Mouse (Mus musculus): Measurements from ENCODE around the gene Ddr2. TPM values are rescaled to one million over a fixed set of nuclear protein-coding genes. Genes with fewer than 3 reads are reported as not detected.

Gene Ddr2
- 1 to 10 TPM; 5.9 to 7.7 TPM for total RNA-seq (2021)

DNA sequence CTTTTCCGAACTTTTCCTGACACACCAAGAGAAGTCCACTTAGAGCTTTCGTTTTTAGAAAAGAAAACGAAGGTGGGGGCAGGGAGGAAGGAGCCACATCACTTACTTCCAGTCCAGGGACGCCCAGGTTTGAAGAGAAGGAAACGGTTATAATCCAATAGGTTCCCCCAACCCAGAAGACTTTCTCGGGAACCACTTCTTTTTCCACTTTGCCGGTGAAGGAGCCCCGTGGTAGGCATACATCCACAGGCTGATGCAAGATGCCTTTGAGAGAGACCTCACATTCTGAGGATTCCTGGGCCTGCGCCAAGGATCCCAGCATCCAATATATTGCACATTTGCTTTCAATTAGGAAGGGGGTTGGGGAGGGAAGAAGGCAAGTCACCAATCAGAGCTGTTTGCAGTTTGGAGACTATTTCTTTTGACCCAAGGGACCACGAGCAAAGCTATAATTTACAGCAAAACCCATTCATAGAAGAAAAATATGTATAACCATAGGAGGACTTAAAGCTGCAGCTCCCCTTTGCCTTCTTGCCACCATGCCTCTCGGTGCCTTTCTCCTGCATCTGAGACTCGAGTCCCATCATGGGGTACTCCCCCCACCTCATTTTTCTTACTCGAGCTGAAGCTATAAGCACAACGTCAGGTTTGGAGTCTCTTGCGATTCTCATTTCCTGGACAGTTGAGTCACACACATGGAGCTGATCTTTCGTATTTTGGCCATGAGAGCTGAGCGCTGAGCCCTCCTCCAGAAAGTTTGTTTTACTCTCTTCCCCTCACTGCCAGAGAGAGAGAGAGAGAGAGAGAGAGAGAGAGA lies at the start of gene Ddr2:
Ddr2 (minus strand) TSS at position 247 of the 817 bp plus-strand sequence.
- intact Hi-C loops (cut with DNase I), result no loop called here
- DNase-seq (ENCODE audit: extremely low spot score in 1 of 2, low spot score in 2 of 2), result peak in 1 of 2 experiments; percentile 80

DNA sequence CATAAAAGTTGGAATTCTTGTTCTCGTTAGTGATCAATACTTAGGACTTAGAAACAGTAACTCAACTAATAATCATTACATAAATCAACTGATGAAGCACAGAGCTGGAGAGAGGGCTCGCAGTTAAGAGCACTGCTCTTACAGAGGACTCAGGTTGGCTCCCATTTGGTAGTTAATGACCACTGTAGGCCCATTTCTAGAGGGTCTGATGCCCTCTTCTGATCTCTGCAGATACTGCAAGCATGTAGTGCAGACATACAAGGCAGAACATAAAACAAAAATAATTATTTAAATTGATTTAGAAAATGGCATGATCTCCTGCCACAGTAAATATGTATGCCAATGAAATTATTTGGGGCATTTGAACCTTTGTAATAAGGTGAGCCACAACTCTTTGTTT lies 49.1 kb upstream of the Ddr2 start:
- no peak for DNase-seq (ENCODE audit: extremely low spot score in 1 of 2, low spot score in 2 of 2)
- intact Hi-C loops (cut with DNase I), result no loop called here

DNA sequence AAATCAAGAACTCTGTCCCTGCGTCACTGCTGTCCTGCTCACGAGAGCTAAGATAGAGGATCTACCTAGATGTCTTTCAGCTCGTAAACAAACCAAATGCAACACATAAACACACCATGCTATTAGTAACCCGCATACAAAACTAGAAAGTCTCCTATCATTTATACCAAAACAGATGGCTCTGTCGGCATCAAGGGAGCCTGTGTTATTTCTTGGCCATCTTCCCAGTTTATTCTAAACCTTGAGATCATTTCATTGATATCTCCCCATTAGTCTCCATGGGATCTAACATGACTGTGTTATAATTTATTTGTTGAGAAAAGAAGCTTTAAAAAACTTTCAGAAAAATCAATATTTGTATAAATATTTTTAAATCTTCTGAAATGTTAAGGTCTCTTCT lies 45.2 kb upstream of the Ddr2 start:
- intact Hi-C loops (cut with DNase I), result no loop called here

GRCm38 (mm10) chr1:170155298-170155697 lies 44.7 kb upstream of the Ddr2 start:
- intact Hi-C loops (cut with DNase I), result no loop called here
- DNase-seq (ENCODE audit: extremely low spot score in 1 of 2, low spot score in 2 of 2), result no peak

More for the DNA sequence above, 45.2 kb upstream of the Ddr2 start:
- no peak for DNase-seq (ENCODE audit: extremely low spot score in 1 of 2, low spot score in 2 of 2)

GRCm38 (mm10) chr1:170153986-170154385 lies 43.4 kb upstream of the Ddr2 start:
- intact Hi-C loops (cut with DNase I), result no loop called here
- no peak for DNase-seq (ENCODE audit: extremely low spot score in 1 of 2, low spot score in 2 of 2)

DNA sequence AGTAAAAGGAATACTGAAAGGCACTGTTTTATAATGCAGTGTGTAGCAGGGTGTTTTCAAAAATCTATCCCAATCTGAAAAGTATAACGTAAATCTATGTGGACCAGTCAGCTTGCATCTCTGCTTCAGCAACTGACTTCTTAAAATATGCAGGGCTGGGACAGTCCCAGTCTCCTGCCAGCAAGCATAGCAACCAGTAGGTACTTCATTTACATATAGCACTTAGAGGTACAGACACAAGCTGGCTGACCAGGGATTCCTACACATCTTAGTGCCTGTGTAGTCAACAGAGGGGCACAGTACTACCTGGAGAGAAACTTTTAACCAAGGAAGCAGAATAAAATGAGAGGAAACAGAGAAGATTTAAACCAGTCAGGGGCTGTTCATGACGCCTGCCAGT lies 42.0 kb upstream of the Ddr2 start:
- intact Hi-C loops (cut with DNase I), result no loop called here
- DNase-seq (ENCODE audit: extremely low spot score in 1 of 2, low spot score in 2 of 2), result no peak

DNA sequence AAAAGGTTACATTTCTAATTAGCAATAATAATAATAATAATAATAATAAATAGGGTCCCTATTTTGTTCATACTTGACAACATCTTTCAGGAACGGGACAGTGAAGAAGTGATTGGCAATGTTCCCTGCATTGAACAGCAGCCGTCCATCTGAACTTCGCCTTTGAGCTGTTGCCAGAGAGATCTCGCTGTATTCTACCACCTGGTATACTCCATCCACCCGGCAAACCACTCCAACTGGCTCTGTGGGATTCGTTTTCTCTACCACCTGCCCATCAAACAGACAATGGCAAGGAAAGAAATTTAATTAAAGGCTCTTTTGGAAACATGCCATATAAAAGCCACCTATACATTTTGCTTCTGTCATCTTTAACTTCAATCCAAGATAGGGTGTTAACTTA lies 40.3 kb upstream of the Ddr2 start:
- intact Hi-C loops (cut with DNase I), result no loop called here
- DNase-seq (ENCODE audit: extremely low spot score in 1 of 2, low spot score in 2 of 2), result no peak

DNA sequence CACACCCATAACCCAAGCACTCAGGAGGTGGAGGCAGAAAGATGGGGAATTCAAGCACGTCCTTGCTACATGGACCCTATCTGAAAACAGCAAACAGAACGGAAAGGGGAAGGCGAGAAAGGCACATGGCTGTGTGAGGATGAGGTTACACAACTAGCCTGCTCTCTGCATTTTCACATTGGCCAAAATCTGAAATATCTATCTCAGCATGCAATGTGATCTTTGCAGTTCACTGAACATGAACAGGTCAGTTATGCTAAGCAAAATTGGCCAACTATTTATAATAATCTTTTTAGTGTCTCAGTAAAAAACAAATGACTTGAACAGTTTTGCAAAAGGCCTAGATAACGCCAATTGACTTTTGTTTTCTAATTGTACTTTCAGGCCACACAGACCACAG lies 39.2 kb upstream of the Ddr2 start:
- no peak for DNase-seq (ENCODE audit: extremely low spot score in 1 of 2, low spot score in 2 of 2)
- intact Hi-C loops (cut with DNase I), result no loop called here

DNA sequence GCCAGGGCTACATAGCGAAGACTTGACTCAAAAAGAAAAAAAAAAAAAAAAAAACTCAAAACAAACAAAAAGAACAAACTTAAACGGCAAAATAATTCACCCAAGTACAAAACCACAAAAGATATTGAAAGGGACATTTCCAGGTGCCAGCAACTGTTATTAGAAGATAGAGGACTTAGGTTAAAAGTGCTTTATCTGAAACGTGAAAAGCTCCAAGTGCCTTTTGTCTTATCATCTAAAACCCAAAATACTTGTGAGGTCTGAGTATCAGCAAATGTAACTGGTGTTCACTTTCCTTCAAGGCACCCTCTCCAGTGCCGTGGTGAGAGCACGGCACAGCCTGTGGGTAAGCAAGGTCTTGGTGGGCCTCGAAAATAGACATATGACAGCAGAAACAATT lies 38.0 kb upstream of the Ddr2 start:
- DNase-seq (ENCODE audit: extremely low spot score in 1 of 2, low spot score in 2 of 2), result no peak
- intact Hi-C loops (cut with DNase I), result no loop called here

- intact Hi-C loops (cut with DNase I), result no loop called here
- no peak for DNase-seq (ENCODE audit: extremely low spot score in 1 of 2, low spot score in 2 of 2)
These were observed 37.3 kb upstream of the Ddr2 start for GRCm38 (mm10) chr1:170147651-170148448.

DNA sequence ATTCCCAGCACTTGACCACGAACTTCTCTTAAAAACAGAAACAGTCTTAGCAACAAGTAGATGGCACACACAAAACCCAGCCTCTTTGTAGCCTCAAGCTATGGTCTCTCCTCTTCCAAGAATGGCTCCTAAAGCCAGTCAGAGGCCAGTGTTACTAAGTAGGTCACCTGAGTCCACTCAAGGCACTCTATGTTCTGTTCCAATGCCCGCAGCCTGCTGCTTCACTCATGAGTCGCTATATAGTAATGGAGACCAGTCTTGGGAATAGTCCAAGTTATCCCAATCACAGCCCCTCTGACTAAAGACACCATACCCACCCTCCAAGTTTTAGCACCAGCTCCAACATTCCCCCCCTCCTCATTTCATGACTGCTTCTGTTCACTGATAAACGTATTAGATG lies 35.0 kb upstream of the Ddr2 start:
- intact Hi-C loops (cut with DNase I), result no loop called here

GRCm38 (mm10) chr1:170142256-170142871 lies 31.8 kb upstream of the Ddr2 start:
- intact Hi-C loops (cut with DNase I), result no loop called here
- DNase-seq (ENCODE audit: extremely low spot score in 1 of 2, low spot score in 2 of 2), result no peak

More for the DNA sequence above, 35.0 kb upstream of the Ddr2 start:
- DNase-seq (ENCODE audit: extremely low spot score in 1 of 2, low spot score in 2 of 2), result no peak

DNA sequence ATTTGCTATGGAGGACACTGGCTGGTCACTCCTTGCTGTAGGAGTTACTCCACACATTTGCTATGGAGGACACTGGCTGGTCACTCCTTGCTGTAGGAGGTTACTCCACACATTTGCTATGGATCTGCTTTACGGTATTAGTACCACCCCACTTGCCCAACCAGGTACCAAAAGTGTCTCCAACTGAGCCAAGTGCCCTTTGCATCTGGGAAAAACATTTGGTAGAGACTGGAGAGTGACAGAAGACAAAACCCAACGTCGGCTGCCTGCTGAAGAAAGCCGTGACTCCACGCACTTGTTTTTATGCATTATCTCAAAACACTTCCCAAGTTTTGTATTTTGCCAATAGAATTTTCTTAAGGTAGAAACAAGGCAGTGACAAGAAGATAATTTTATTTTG lies 31.1 kb upstream of the Ddr2 start:
- intact Hi-C loops (cut with DNase I), result no loop called here

DNA sequence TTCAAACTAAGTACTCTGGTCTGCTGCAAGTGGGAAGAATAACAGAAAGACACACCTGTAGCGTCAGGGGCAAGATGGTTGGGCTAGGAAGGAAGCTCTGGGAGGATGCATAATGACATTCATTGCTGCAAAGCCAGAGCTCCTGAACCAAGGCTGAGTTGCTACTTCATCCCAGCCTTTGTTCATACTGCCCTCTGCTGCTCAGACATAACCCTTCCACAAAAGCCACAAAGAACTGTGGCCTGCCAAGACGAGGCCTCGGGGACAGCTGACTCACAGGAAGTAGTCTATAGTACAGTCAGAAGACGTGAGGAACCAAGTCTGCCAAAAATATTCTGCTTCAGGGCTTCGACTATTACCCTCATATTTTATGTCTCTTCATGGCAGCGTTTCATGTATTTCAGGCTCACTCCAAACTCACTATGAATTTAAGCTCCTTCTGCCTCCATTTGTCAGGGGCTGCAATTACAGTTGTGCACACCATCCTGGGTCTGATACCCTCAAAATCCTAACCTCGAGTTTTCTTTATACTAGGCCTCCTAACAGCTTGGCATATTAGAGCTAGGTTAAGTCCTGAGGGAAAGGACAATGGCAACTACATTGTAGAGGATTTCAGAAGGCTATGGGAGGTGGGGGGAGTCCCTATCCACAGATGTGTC lies 25.9 kb upstream of the Ddr2 start:
- intact Hi-C loops (cut with DNase I), result loop anchor here (5.0 to 10.0 kb wide), 2 partner anchors 169 to 602 kb away; partner anchors contain the start of genes Hsd17b7 and Nuf2
- peak; percentile 51 to 73 for DNase-seq (ENCODE audit: extremely low spot score in 1 of 2, low spot score in 2 of 2)

More for the DNA sequence above, 31.1 kb upstream of the Ddr2 start:
- DNase-seq (ENCODE audit: extremely low spot score in 1 of 2, low spot score in 2 of 2), result no peak

DNA sequence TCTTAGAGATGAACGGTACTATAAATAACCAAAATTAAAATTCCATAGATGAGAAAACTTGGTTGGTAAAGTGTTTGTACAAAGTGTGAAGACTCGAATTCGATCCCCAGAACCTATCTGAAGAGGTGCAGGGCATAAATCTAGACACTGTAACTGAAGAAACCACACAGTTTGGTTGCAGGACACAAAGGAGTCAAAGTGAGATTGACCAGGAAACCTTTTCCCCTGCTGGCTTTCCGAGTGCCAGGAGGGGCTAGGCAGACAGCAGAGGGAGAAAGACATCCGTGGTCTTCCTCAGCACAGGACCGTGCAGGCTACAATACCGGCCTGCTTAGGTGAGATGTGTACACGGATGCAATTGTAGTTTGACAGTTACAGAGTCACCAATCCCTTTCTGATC lies 23.7 kb upstream of the Ddr2 start:
- DNase-seq (ENCODE audit: extremely low spot score in 1 of 2, low spot score in 2 of 2), result no peak
- intact Hi-C loops (cut with DNase I), result loop anchor here (10.0 kb wide), 1 partner anchor 599 kb away; the partner anchor contains the start of gene Nuf2

- no peak for DNase-seq (ENCODE audit: extremely low spot score in 1 of 2, low spot score in 2 of 2)
- intact Hi-C loops (cut with DNase I), result loop anchor here (10.0 kb wide), 1 partner anchor 596 kb away; the partner anchor contains the start of gene Nuf2
These were observed 20.4 kb upstream of the Ddr2 start for GRCm38 (mm10) chr1:170130962-170131361.

DNA sequence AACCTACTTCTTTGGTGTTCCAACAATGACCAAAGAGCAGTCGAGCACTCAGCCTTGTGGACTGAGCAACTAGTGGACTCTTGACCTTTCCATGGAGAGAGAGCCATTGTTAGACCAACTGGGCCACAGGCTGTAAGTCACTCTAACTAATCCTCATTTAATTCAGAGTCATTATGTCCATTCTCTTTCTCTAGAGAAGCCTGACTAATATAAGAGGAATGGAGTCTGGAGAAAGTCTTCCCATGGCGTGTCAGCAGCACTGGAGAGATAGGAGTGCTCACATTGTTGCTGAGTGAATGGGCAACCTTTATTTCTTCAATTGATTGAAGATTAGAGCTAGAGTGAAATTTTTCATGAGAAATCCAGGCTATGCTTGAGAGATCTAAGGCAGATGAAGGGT lies 14.1 kb upstream of the Ddr2 start:
- intact Hi-C loops (cut with DNase I), result no loop called here
- DNase-seq (ENCODE audit: extremely low spot score in 1 of 2, low spot score in 2 of 2), result no peak

DNA sequence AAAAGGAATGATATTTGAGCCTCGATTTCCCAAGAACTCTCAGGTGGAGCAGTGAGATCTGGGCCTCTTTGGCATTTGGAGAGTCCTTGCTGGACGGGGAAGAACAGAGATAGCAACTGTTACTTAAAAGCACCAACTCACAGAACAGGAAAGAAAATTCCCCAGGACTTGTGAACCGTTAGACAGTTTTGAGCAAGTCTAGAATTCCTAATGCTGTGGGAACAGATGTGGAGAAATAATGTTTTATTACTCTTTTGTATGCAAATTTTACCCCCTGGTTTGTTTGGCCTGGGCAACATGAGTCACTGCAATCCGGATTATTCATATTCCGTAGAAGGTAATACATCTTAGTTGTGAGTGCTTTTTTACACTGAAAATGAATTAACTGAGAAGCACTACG lies 3.1 kb upstream of the Ddr2 start:
- intact Hi-C loops (cut with DNase I), result no loop called here
- DNase-seq (ENCODE audit: extremely low spot score in 1 of 2, low spot score in 2 of 2), result no peak

DNA sequence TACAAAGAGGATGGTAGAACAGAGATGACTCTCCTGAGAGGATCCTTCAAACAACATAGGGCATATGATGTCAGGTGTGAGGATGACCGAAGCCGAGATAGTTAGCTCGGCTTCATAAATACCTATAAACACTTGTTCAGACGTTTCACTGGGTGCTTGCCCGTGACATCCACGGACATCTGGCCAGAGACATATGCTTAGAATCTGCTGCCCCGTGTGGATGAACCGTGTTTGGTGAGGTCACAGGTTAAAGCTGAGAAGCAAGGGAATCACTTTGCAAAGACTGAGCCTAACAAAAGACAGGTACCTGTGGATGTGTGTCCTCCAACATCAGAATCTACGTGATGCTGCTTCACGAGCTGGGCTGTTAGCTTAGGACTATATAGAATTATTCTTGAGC lies 1.7 kb upstream of the Ddr2 start:
- no peak for DNase-seq (ENCODE audit: extremely low spot score in 1 of 2, low spot score in 2 of 2)
- intact Hi-C loops (cut with DNase I), result no loop called here
